Mouse (Mus musculus) WW6 (cell line): ENCODE data around the gene Mad1l1.

Experiments
- DNase-seq: peaks from one replicate; pipeline ENCODE4 v3.0.0-alpha.2; 2013; ENCODE audit warnings: low read depth, low spot score

Gene Mad1l1

GRCm38 (mm10) chr5:140183387-140183786 is 138.0 kb downstream of the Mad1l1 start:
- DNase-seq = no peak

GRCm38 (mm10) chr5:140182351-140182750 is 139.0 kb downstream of the Mad1l1 start:
- DNase-seq = no peak

- no peak for DNase-seq
Measured at GRCm38 (mm10) chr5:140180016-140180415, 141.3 kb downstream of the Mad1l1 start.

GRCm38 (mm10) chr5:140178058-140178690 is 143.2 kb downstream of the Mad1l1 start:
- no peak for DNase-seq

GRCm38 (mm10) chr5:140177582-140177981 is 143.8 kb downstream of the Mad1l1 start:
- no peak for DNase-seq

- DNase-seq = no peak
Measured at GRCm38 (mm10) chr5:140176370-140176769, 145.0 kb downstream of the Mad1l1 start.

- DNase-seq = no peak
Measured at GRCm38 (mm10) chr5:140174814-140175490, 146.4 kb downstream of the Mad1l1 start.

- no peak for DNase-seq
Measured at GRCm38 (mm10) chr5:140174066-140174465, 147.3 kb downstream of the Mad1l1 start.

- no peak for DNase-seq
Measured at GRCm38 (mm10) chr5:140173181-140173580, 148.2 kb downstream of the Mad1l1 start.

- DNase-seq = no peak
Measured at GRCm38 (mm10) chr5:140171710-140172109, 149.6 kb downstream of the Mad1l1 start.

GRCm38 (mm10) chr5:140167531-140167930 is 153.8 kb downstream of the Mad1l1 start:
- DNase-seq = no peak

GRCm38 (mm10) chr5:140167080-140167479 is 154.3 kb downstream of the Mad1l1 start:
- DNase-seq = no peak

GRCm38 (mm10) chr5:140163947-140164346 is 157.4 kb downstream of the Mad1l1 start:
- DNase-seq = no peak

GRCm38 (mm10) chr5:140162071-140162845 is 159.1 kb downstream of the Mad1l1 start:
- no peak for DNase-seq

GRCm38 (mm10) chr5:140159007-140159406 is 162.3 kb downstream of the Mad1l1 start:
- DNase-seq = no peak

- no peak for DNase-seq
Measured at GRCm38 (mm10) chr5:140157886-140158627, 163.3 kb downstream of the Mad1l1 start.

GRCm38 (mm10) chr5:140154166-140154565 is 167.2 kb downstream of the Mad1l1 start:
- DNase-seq = no peak

GRCm38 (mm10) chr5:140151871-140152270 is 169.5 kb downstream of the Mad1l1 start:
- DNase-seq = no peak

GRCm38 (mm10) chr5:140151180-140151579 is 170.2 kb downstream of the Mad1l1 start:
- no peak for DNase-seq

GRCm38 (mm10) chr5:140150694-140151093 is 170.7 kb downstream of the Mad1l1 start:
- no peak for DNase-seq

GRCm38 (mm10) chr5:140150136-140150535 is 171.2 kb downstream of the Mad1l1 start:
- DNase-seq = no peak

- no peak for DNase-seq
Measured at GRCm38 (mm10) chr5:140149298-140149697, 172.1 kb downstream of the Mad1l1 start.
